Mouse (Mus musculus): ENCODE measurements around the gene Gapvd1. TPM values are rescaled to one million over a fixed set of nuclear protein-coding genes. Genes with fewer than 3 reads are reported as not detected.

Gapvd1 gene
- polyA plus RNA-seq, 1 experiment from 2014 or later: 96.3 TPM

- Histone ChIP-seq H3K4me2 (ENCODE audit: low read depth, low read length) (peak overlapping the region; percentile 66), H3K9ac (replicated peaks; ENCODE audit: low read length) (no peak overlapping the region), H3K9me3 (replicated peaks; ENCODE audit: control insufficient read depth, low read length) (no peaks in the 10 kb centered on the region), H3K4me3 (ENCODE audit: low read depth, low read length) (peak overlapping the region; percentile 33; the same call in 1 of the 2 replicates), H3K36me3 (replicated peaks; ENCODE audit: control insufficient read depth, insufficient read depth, low read depth, low read length) (no peaks in the 10 kb centered on the region), H3K27ac (replicated peaks; ENCODE audit: low read depth, low read length) (no peak overlapping the region), H3K27me3 (ENCODE audit: control insufficient read depth, insufficient read depth, low read length) (no peaks in the 10 kb centered on the region), H3K4me1 (ENCODE audit: control insufficient read depth, insufficient read depth, low read length) (peaks cover 3% of the 10 kb centered on the region; the same call in 1 of the 2 replicates)
- ATAC-seq (replicated peaks; ENCODE audit: insufficient number of reproducible peaks, low FRiP score, low TSS enrichment, low read depth) (no peak), DNase-seq (ENCODE audit: low spot score) (no peak)
- 8% methylated on average over 5 of the region's 5 CpGs for WGBS
Observed at GRCm38 (mm10) chr2:34646541-34646865, 108.5 kb downstream of the Gapvd1 start.

GRCm38 (mm10) chr2:34645851-34646540, 109.0 kb downstream of the Gapvd1 start:
- Histone ChIP-seq H3K4me1 (ENCODE audit: control insufficient read depth, insufficient read depth, low read length) (peaks cover 3% of the 10 kb centered on the region; the same call in 1 of the 2 replicates), H3K4me2 (ENCODE audit: low read depth, low read length) (peak overlapping the region; percentile 66), H3K36me3 (replicated peaks; ENCODE audit: control insufficient read depth, insufficient read depth, low read depth, low read length) (no peaks in the 10 kb centered on the region), H3K9ac (replicated peaks; ENCODE audit: low read length) (peak overlapping the region; percentile 34), H3K4me3 (ENCODE audit: low read depth, low read length) (peak overlapping the region; percentile 33), H3K9me3 (replicated peaks; ENCODE audit: control insufficient read depth, low read length) (no peaks in the 10 kb centered on the region), H3K27me3 (ENCODE audit: control insufficient read depth, insufficient read depth, low read length) (no peaks in the 10 kb centered on the region), H3K27ac (replicated peaks; ENCODE audit: low read depth, low read length) (no peak overlapping the region)
- ATAC-seq (replicated peaks; ENCODE audit: insufficient number of reproducible peaks, low FRiP score, low TSS enrichment, low read depth) (peak; percentile 71), DNase-seq (ENCODE audit: low spot score) (peak; percentile 83)
- WGBS: 12% methylated on average over 19 of the region's 21 CpGs

- Histone ChIP-seq H3K9me3 (replicated peaks; ENCODE audit: control insufficient read depth, low read length) (no peaks in the 10 kb centered on the region), H3K4me1 (ENCODE audit: control insufficient read depth, insufficient read depth, low read length) (peaks cover 3% of the 10 kb centered on the region; the same call in 1 of the 2 replicates), H3K36me3 (replicated peaks; ENCODE audit: control insufficient read depth, insufficient read depth, low read depth, low read length) (no peaks in the 10 kb centered on the region), H3K4me3 (ENCODE audit: low read depth, low read length) (no peak overlapping the region), H3K27me3 (ENCODE audit: control insufficient read depth, insufficient read depth, low read length) (no peaks in the 10 kb centered on the region), H3K4me2 (ENCODE audit: low read depth, low read length) (no peak overlapping the region), H3K27ac (replicated peaks; ENCODE audit: low read depth, low read length) (no peak overlapping the region), H3K9ac (replicated peaks; ENCODE audit: low read length) (no peak overlapping the region)
- DNase-seq (ENCODE audit: low spot score): peak; percentile 39
- ATAC-seq (replicated peaks; ENCODE audit: insufficient number of reproducible peaks, low FRiP score, low TSS enrichment, low read depth): no peak
- WGBS: 28% methylated on average over 22 of the region's 22 CpGs
Observed at GRCm38 (mm10) chr2:34644571-34645526, 110.2 kb downstream of the Gapvd1 start.

- DNase-seq (ENCODE audit: low spot score) (peak; percentile 39), ATAC-seq (replicated peaks; ENCODE audit: insufficient number of reproducible peaks, low FRiP score, low TSS enrichment, low read depth) (no peak)
- Histone ChIP-seq H3K36me3 (replicated peaks; ENCODE audit: control insufficient read depth, insufficient read depth, low read depth, low read length) (no peaks in the 10 kb centered on the region), H3K9me3 (replicated peaks; ENCODE audit: control insufficient read depth, low read length) (no peaks in the 10 kb centered on the region), H3K4me1 (ENCODE audit: control insufficient read depth, insufficient read depth, low read length) (peaks cover 3% of the 10 kb centered on the region; the same call in 1 of the 2 replicates), H3K4me3 (ENCODE audit: low read depth, low read length) (no peak overlapping the region), H3K27me3 (ENCODE audit: control insufficient read depth, insufficient read depth, low read length) (no peaks in the 10 kb centered on the region), H3K9ac (replicated peaks; ENCODE audit: low read length) (no peak overlapping the region), H3K27ac (replicated peaks; ENCODE audit: low read depth, low read length) (no peak overlapping the region), H3K4me2 (ENCODE audit: low read depth, low read length) (no peak overlapping the region)
- WGBS: 19% methylated on average over 2 of the region's 2 CpGs
Observed at GRCm38 (mm10) chr2:34642351-34642750, 112.7 kb downstream of the Gapvd1 start.

GRCm38 (mm10) chr2:34639725-34640124, 115.3 kb downstream of the Gapvd1 start:
- no peak for DNase-seq (ENCODE audit: low spot score)
- WGBS: 61% methylated on average over 5 of the region's 5 CpGs
- Histone ChIP-seq H3K9ac (replicated peaks; ENCODE audit: low read length) (no peak overlapping the region), H3K4me1 (ENCODE audit: control insufficient read depth, insufficient read depth, low read length) (no peaks in the 10 kb centered on the region), H3K27me3 (ENCODE audit: control insufficient read depth, insufficient read depth, low read length) (no peaks in the 10 kb centered on the region), H3K27ac (replicated peaks; ENCODE audit: low read depth, low read length) (no peak overlapping the region), H3K4me3 (ENCODE audit: low read depth, low read length) (no peak overlapping the region), H3K36me3 (replicated peaks; ENCODE audit: control insufficient read depth, insufficient read depth, low read depth, low read length) (no peaks in the 10 kb centered on the region), H3K9me3 (replicated peaks; ENCODE audit: control insufficient read depth, low read length) (no peaks in the 10 kb centered on the region), H3K4me2 (ENCODE audit: low read depth, low read length) (no peak overlapping the region)
- peak; percentile 50; the same call in 1 of the 2 replicates for ATAC-seq (replicated peaks; ENCODE audit: insufficient number of reproducible peaks, low FRiP score, low TSS enrichment, low read depth)

GRCm38 (mm10) chr2:34638955-34639650, 115.9 kb downstream of the Gapvd1 start:
- DNase-seq (ENCODE audit: low spot score): peak; percentile 90
- 16% methylated on average over 32 of the region's 37 CpGs for WGBS
- H3K27me3 ChIP-seq (ENCODE audit: control insufficient read depth, insufficient read depth, low read length): no peaks in the 10 kb centered on the region
- no peak overlapping the region for H3K27ac ChIP-seq (replicated peaks; ENCODE audit: low read depth, low read length)
- no peak; the same call in 1 of the 2 replicates for ATAC-seq (replicated peaks; ENCODE audit: insufficient number of reproducible peaks, low FRiP score, low TSS enrichment, low read depth)
- no peaks in the 10 kb centered on the region for H3K9me3 ChIP-seq (replicated peaks; ENCODE audit: control insufficient read depth, low read length)
- H3K4me2 ChIP-seq (ENCODE audit: low read depth, low read length): peak overlapping the region; percentile 87
- H3K4me3 ChIP-seq (ENCODE audit: low read depth, low read length): peak overlapping the region; percentile 31
- H3K36me3 ChIP-seq (replicated peaks; ENCODE audit: control insufficient read depth, insufficient read depth, low read depth, low read length): no peaks in the 10 kb centered on the region
- no peaks in the 10 kb centered on the region for H3K4me1 ChIP-seq (ENCODE audit: control insufficient read depth, insufficient read depth, low read length)
- peak overlapping the region; percentile 68 for H3K9ac ChIP-seq (replicated peaks; ENCODE audit: low read length)

GRCm38 (mm10) chr2:34635249-34636165, 119.5 kb downstream of the Gapvd1 start:
- Histone ChIP-seq H3K36me3 (replicated peaks; ENCODE audit: control insufficient read depth, insufficient read depth, low read depth, low read length) (no peaks in the 10 kb centered on the region), H3K4me1 (ENCODE audit: control insufficient read depth, insufficient read depth, low read length) (no peaks in the 10 kb centered on the region), H3K27me3 (ENCODE audit: control insufficient read depth, insufficient read depth, low read length) (no peaks in the 10 kb centered on the region), H3K9ac (replicated peaks; ENCODE audit: low read length) (no peak overlapping the region), H3K9me3 (replicated peaks; ENCODE audit: control insufficient read depth, low read length) (no peaks in the 10 kb centered on the region), H3K4me3 (ENCODE audit: low read depth, low read length) (no peak overlapping the region), H3K27ac (replicated peaks; ENCODE audit: low read depth, low read length) (no peak overlapping the region), H3K4me2 (ENCODE audit: low read depth, low read length) (no peak overlapping the region)
- DNase-seq (ENCODE audit: low spot score) (no peak), ATAC-seq (replicated peaks; ENCODE audit: insufficient number of reproducible peaks, low FRiP score, low TSS enrichment, low read depth) (no peak)
- WGBS: 80% methylated on average over 14 of the region's 14 CpGs

Data from embryonic facial prominence, embryonic 11.5 days (tissue).